Mouse (Mus musculus): Measurements from ENCODE around the gene Tor1aip1. TPM values are rescaled to one million over a fixed set of nuclear protein-coding genes. Genes with fewer than 3 reads are reported as not detected.

Gene Tor1aip1
- 7.6 and 8.4 TPM in 2 replicates for polyA plus RNA-seq (2012; rRNA removed)

DNA sequence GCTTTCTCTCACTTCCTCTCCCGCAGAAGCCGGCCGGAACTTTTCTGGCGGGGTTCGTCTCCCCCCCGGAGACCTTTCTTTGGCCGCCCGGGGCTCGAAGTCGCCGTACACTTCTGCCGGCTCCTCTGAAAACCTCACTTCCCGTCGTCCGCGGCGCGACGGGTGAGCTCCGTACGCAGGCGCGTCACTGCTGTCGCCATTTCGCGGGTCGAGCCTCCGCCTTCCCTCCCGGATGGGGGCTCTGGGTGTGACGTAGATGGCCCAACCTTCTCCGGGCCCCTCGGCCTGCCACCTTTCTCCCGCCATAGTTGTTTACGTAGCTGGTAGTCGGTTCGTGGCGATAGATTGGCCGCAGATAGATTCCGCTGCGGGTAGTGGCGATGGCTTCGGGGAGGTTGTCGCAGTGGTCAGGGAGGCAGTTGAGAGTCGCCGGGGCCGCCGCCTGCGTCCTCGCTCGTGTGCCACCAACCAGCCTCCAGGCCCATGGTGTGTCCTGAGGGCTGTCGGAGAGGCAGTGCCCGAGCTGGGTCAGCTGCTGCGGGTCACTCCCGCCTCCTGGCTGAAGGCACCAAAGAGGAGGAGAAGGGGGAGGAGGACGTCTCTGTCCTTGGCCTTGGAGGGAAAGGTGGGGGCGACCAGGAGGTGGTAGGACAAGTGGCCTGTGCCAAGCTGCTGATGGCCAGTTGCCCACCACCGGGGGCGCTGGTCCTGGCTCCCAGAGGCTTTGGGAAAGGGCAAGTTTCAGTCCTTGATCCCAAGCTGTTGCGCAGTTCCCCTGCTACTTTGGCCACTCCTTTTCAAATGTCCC is at the start of gene Tor1aip1:
Tor1aip1 (minus strand) TSS at position 551 of the 808 bp plus-strand sequence.

GRCm38 (mm10) chr1:156035269-156035929 is 881 bp downstream of the Tor1aip1 start, which contains the start of gene Tor1aip2:
Gene Tor1aip2, plus strand, starts transcription at chr1:156035403.

DNA sequence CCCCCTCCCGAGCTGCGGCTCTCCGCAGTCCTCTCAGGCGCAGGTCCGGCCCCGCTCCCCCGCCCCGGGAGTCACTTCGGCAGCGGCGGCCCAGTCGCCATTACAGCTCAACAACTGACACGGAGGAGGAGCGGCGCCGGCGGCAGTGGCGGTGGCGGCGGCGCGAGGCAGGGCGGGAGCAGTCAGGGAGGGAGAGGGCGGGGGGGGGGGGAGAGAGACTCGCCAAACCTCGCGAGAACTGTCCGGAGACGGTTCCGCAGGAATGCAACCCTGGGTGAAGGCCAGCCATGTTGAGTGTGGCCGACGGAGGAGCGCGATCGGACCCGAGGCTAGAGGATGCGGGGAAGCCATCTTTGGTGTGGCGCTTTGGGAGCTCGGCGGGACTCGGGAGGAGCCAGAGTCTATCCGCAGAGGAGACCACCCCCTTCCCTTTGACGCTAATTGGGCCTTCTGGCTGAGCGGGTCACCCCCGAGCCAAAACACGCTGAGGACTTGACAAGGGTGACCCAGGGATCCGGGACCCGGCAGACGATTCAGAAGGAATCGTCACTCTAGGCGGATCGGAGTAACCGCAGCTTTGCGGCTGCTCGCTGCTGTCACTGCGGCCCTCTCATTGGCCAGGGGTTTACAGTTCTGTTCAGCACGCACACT is 63.1 kb downstream of the Tor1aip1 start, which contains the start of gene Cep350:
Cep350 (minus strand) TSS at position 188 of the 651 bp plus-strand sequence.

Other genes starting within 250 kb of the Tor1aip1 start
- gene Qsox1, start 223.6 kb downstream of the Tor1aip1 start, polyA plus RNA-seq (2012; rRNA removed), result 14.4 and 15.6 TPM in 2 replicates
- 4.5 and 4.6 TPM in 2 replicates for gene Cep350, start 63.2 kb downstream of the Tor1aip1 start, polyA plus RNA-seq (2012; rRNA removed)
- 36.8 and 44.3 TPM in 2 replicates for gene Tor1aip2, start 1.1 kb downstream of the Tor1aip1 start, polyA plus RNA-seq (2012; rRNA removed)
- 0.01 TPM in 1 of 2 replicates, not detected in the other for gene Fam163a, start 168.5 kb upstream of the Tor1aip1 start, polyA plus RNA-seq (2012; rRNA removed)

Data from liver, embryonic 14 days (tissue).